Mouse (Mus musculus) gastrocnemius, adult 2 months (tissue): ENCODE measurements around the gene Bbc3. TPM values are rescaled to one million over a fixed set of nuclear protein-coding genes. Genes with fewer than 3 reads are reported as not detected.

Experiments
- DNase-seq: peaks from one replicate; pipeline ENCODE4 v3.0.0; 2022
- H3K27ac ChIP-seq: fragments of 200-600 bp; 2 replicates; pipeline ENCODE4 v1.8.1; 2022; ENCODE audit warnings: mild to moderate bottlenecking
- H3K4me3 ChIP-seq: fragments of 200-600 bp; 2 replicates; pipeline ENCODE4 v1.8.1; 2022; ENCODE audit warnings: mild to moderate bottlenecking, moderate library complexity
- CTCF ChIP-seq: fragments of 200-600 bp; IDR thresholded peaks from 2 replicates; pipeline ENCODE4 v1.8.1; 2022; ENCODE audit warnings: antibody characterized with exemption, mild to moderate bottlenecking, moderate library complexity
- intact Hi-C: fragments of 180-260 bp; cut with DNase I; formaldehyde crosslinking; loops from one replicate; pipeline ENCODE4 v1.15.1; 2025
- total RNA-seq, 2 experiments: library from RNA; stranded (reverse); gene quantifications; 2 replicates each; pipeline ENCODE4 v1.2.3; 2021

Bbc3 gene
- total RNA-seq, 2 experiments from 2014 or later, result 1.4 to 2.9 TPM

- intact Hi-C loops, result no loop called here
- H3K4me3 ChIP-seq, result peak overlapping the region; percentile 84
- TF ChIP-seq CTCF, result no peak
- peak overlapping the region; percentile 100 for H3K27ac ChIP-seq
- DNase-seq, result peak; percentile 68
Measured at GRCm38 (mm10) chr7:16312011-16312671, 3.9 kb downstream of the Bbc3 start.

DNA sequence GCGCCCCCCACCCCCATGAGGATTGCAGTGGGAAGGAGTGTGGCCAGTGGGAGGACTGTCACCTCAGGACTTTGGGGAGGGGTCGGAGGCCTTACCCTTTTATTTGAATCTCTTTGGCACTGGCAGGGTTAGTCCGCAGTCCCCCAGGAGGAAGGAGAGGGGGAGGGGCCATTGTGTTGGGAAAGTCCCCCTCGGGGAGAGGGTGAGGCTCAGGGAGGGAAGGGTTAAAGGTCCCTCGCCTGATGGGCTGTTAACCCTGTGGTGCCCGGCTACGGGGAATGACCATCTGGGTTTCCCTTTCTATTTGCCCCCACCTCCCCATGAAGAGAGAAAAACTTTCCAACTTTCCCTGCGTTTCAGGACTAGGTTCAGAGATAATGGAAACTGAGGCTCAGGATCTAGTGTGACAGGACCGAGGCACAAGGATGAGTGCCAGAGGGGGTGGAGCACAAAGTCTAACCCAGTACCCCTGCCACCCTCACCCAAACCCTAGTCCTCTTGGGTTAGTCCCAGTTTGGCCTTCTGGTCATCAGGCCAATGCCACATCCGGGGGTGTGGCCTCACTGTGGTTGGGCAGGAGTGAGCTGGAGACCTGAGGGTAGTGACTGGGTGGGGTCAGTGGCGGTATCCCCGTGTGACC, 4.6 kb downstream of the Bbc3 start:
- Histone ChIP-seq H3K27ac (peak overlapping the region; percentile 100), H3K4me3 (peak overlapping the region; percentile 84)
- TF ChIP-seq CTCF, result no peak
- intact Hi-C loops, result loop anchor here (1.0 kb wide), 1 partner anchor 17 kb away; no protein-coding TSS in a partner anchor
- peak; percentile 82 for DNase-seq

- peak; percentile 94 for DNase-seq
- intact Hi-C loops, result loop anchor here (1.0 kb wide), 2 partner anchors 12 to 18 kb away; no protein-coding TSS in a partner anchor
- Histone ChIP-seq H3K4me3 (peak overlapping the region; percentile 84), H3K27ac (peak overlapping the region; percentile 100)
- TF ChIP-seq CTCF, result peak; percentile 67
Measured at GRCm38 (mm10) chr7:16313481-16314220, 5.5 kb downstream of the Bbc3 start.

GRCm38 (mm10) chr7:16314221-16314775, 6.1 kb downstream of the Bbc3 start:
- Histone ChIP-seq H3K27ac (peak overlapping the region; percentile 100), H3K4me3 (peak overlapping the region; percentile 84)
- intact Hi-C loops, result loop anchor here (1.0 kb wide), 1 partner anchor 11 kb away; no protein-coding TSS in a partner anchor
- DNase-seq, result no peak
- TF ChIP-seq CTCF, result no peak

DNA sequence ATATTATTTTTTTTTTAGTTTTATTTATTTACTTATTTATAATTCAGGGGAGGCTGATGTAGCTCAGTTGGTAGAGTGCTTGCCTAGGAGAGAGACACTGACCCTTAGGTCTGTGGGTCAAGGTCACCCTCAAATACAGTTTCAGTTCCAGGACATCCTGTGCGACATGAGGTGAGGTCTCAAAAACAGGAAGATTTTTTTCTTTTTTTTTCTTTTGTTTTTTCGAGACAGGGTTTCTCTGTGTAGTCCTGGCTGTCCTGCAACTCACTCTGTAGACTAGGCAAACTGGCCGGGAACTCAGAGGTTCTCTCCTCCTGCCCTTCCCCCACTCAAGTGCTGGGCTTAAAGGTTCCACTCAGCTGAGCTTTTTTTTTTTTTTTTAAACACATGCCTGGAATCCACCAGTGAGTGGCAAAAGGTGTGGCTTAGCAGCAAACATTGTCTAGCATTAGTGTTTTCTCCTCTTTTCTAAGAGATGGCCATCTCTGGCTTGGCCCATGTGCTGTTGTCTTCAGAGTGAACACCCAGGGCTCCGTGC, 7.1 kb downstream of the Bbc3 start:
- DNase-seq, result no peak
- no peak for TF ChIP-seq CTCF
- no peak overlapping the region for H3K4me3 ChIP-seq
- intact Hi-C loops, result no loop called here
- peak overlapping the region; percentile 48; the same call in 1 of the 2 replicates for H3K27ac ChIP-seq

- TF ChIP-seq CTCF, result no peak
- DNase-seq, result no peak
- Histone ChIP-seq H3K4me3 (no peak overlapping the region), H3K27ac (no peak overlapping the region)
- intact Hi-C loops, result no loop called here
Measured at GRCm38 (mm10) chr7:16317094-16317493, 8.9 kb downstream of the Bbc3 start.

GRCm38 (mm10) chr7:16319216-16319615, 11.0 kb downstream of the Bbc3 start:
- intact Hi-C loops, result no loop called here
- DNase-seq, result no peak
- H3K27ac ChIP-seq, result no peak overlapping the region
- TF ChIP-seq CTCF, result no peak
- no peak overlapping the region for H3K4me3 ChIP-seq

DNA sequence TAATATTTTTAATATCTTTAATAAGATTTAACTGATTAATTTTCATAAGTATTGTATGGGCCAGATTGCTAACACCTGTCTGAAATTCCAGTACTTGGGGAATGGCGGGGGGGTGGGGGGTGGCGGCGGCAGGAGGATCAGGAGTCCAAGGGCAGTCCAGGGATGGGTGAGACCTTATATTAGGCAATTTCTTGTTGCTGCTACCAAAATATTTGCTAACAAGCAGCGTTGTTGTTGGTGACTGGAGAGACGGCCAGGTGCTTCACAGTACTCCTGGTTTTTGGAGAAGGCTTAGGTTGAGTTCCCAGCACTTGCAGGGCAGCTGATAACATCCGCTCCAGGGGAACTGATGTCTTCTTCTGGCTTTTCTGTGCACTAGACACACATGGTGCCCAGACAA, 12.3 kb downstream of the Bbc3 start:
- intact Hi-C loops, result no loop called here
- H3K27ac ChIP-seq, result no peak overlapping the region
- TF ChIP-seq CTCF, result no peak
- no peak for DNase-seq
- H3K4me3 ChIP-seq, result no peak overlapping the region

- H3K4me3 ChIP-seq, result no peak overlapping the region
- no peak for DNase-seq
- peak overlapping the region; percentile 35; the same call in 1 of the 2 replicates for H3K27ac ChIP-seq
- TF ChIP-seq CTCF, result no peak
- intact Hi-C loops, result loop anchor here (1.0 to 5.0 kb wide), 2 partner anchors 10 to 53 kb away; no protein-coding TSS in a partner anchor
Measured at GRCm38 (mm10) chr7:16324661-16325060, 16.5 kb downstream of the Bbc3 start.

- Histone ChIP-seq H3K27ac (peak overlapping the region; percentile 83), H3K4me3 (peak overlapping the region; percentile 28; the same call in 1 of the 2 replicates)
Measured at GRCm38 (mm10) chr7:16325920-16326606, 17.9 kb downstream of the Bbc3 start.

DNA sequence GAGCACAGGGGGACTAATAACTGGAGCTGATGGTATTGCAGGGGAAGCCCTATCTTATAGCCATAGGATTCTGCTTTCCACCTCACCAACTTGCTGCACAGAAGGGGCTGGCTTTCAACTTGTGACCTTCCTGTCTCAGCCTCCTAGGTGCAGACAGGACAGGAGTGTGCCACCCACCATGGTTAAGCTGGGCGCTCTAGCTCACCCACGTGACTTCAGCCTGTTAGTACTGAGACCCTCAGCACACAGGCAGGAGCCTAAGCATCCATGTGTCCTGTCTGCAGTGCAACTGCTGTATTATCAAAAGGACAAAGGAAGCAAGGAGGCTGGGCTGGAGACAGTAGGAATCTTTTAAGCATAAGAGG, 18.4 kb downstream of the Bbc3 start:
- no peak for TF ChIP-seq CTCF
- intact Hi-C loops, result loop anchor here (1.0 to 5.0 kb wide), 2 partner anchors 32 to 51 kb away; no protein-coding TSS in a partner anchor
- DNase-seq, result no peak
- no peak overlapping the region for H3K4me3 ChIP-seq
- H3K27ac ChIP-seq, result peak overlapping the region; percentile 83

More at GRCm38 (mm10) chr7:16325920-16326606, 17.9 kb downstream of the Bbc3 start:
- intact Hi-C loops, result loop anchor here (1.0 to 5.0 kb wide), 3 partner anchors 12 to 51 kb away; no protein-coding TSS in a partner anchor
- peak; percentile 80 for DNase-seq
- peak; percentile 76 for TF ChIP-seq CTCF
